Mouse (Mus musculus) megakaryocyte-erythroid progenitor cell, adult 5 weeks (primary cell): ENCODE measurements around the gene Clcn1. TPM values are rescaled to one million over a fixed set of nuclear protein-coding genes. Genes with fewer than 3 reads are reported as not detected.

ENCODE experiments used
- polyA plus RNA-seq: library from polyadenylated mRNA; stranded (reverse); fragments of >175 nt; gene quantifications from 2 replicates; pipeline ENCODE4 v1.2.3, GENCODE M21; 2012

Gene Clcn1
- 0.02 and 0.06 TPM in 2 replicates for polyA plus RNA-seq

DNA sequence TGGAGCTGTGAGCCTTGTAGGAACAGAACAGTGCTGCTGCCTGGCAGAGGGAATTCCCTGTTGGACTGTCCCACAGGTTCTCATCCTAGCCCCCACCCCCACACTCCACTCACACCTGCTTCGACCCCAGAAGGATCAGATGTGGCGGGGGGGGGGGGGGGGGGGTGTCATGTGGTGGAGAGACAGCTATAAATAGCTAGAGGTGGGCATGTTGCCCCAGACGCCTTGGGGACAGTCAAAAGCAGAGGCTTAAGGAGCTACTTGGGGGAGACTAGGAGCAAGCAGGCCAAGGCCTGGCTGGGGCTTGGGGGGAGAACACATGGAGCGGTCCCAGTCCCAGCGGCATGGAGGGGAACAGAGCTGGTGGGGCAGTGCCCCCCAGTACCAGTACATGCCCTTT is at the start of gene Clcn1:
Clcn1 (plus strand) TSS at position 238 of the 400 bp plus-strand sequence.

DNA sequence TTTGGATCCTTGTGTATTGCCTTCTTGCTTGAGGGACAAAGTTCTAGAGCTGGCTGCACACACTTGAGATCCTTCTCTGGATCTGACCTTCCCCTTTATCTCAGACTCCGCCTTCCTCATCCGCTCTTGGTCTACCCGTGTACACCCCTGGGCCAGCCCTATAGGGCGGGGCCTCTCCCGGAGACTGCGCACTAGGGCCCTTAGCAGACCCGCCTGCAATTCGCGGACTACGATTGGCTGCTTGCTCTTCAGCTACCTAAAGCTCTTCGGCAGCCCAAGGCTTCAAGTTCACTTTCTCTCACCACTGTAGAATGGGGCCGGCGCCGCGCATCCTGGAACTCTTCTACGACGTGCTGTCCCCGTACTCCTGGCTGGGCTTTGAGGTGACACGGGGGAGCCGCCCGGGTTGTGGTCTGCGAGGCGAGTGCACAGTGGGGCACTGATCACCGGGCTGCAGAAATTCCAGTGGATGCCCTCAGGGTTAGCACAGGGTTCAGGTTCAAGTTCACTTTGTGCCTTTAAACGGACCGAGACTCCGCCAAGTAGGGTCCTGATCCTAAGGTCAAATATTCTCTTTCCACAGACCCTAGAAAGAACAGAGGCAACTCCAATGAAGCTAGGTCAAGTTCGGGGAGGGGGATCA is 40.7 kb upstream of the Clcn1 start, which contains the start of gene Gstk1:
Gstk1 (plus strand) TSS at position 225 of the 643 bp plus-strand sequence.

DNA sequence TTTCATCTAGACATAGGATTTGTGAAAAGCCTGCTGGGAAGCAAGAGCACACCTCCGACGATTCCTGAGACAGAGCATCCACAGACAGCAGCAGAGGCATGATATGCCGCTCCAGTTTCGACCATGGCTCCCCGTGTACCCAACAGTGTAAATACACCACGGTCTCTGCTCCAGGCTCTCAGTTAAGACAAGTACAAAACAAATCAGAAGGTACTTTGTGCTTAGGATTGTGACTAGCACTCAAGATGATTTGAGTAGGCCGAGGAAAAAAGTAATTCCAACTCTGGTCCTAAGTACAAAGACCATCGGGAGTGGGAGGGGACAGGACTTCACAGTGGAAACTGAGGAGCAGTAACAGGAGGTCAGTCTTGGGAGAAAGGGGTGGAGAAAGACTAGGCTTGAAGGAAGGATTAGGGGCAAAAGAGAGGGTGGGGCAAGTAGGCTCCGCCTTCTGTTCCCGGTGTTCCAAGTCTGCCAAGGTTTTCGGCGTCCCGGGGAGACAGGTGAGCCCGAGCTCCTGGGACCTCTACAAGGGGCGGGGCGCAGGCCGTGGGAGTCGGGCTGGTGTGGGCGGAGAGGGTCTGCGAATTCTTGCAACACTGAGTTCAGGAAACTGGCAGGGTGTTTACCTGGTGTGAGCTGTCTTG is 24.8 kb upstream of the Clcn1 start, which contains the start of gene Tmem139:
Tmem139 (plus strand) TSS at position 447 of the 647 bp plus-strand sequence.

GRCm38 (mm10) chr6:42264626-42265312 is 21.7 kb upstream of the Clcn1 start, which contains the start of gene Casp2:
Casp2 (plus strand) TSS chr6:42264985.

DNA sequence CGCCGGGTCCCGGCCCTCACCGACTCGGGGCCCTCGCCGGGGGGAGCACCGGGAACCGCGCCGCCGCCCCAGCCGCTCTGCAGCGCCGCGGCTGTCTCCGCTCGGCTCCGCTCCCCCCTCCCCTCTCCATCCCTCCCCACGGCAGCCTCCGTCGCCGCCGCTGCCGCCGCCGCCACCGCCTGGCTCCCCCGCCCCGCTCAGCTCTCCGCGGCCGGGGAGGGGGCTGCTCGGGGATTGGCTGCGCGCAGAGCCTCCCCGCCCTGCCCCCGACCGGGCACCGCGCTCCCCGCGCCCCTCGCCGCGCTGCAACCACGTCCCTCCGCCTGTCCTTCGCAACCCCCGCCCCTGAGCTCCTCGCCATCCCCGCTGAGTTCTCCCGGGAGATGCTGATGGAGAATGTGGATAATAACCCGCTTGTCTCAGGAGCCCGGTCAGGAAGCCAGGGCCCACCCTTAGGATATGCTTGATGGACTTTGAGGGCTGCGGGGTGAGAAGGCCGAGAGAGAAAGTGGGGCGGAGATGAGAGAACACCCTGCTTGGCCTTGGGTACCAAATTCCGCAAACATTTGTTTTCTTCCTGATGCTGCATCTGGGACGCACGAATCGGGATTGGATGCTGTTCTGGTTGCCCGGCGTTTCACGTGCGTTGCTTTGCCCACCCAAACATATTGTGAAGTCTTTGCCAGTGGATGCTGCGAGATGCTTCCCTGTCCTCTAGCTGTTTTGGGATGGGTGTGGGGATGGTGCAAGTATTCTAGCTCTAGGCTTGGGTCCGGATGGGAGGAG is 38.2 kb downstream of the Clcn1 start, which contains the start of gene Fam131b:
Fam131b (minus strand) TSS at position 162 of the 786 bp plus-strand sequence.

DNA sequence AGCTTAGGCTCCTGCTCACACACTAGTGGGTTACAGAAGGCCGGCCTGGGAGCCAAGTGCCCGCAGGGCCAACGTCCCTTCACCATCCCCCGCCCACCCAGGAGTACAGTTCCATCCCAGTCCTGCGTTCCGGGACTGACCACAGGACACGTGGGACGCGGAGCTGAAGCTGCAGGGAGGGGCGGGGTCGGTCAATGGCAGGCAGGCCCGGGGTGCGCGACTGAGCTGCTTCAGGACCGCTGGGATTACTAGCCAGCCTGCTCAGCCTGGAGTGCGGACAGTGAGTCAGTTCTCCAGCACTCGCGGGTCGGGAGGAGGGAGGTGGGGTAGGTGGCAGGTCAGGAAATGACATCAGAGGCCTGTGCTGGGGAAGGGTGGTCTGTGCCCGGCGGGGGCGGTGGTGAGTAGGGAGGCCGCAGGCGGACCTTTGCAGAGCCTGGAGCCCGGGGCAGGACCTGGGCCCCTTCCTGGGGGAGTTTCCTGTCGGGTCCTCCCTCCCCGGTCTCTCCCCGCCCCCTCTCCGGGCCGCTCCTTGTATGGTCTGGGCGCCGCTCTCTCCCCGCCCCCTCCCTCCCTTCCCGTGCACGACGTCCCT is 63.0 kb downstream of the Clcn1 start, which contains the start of gene Zyx:
Zyx (plus strand) TSS at position 205 of the 595 bp plus-strand sequence.

Other genes starting within 250 kb of the Clcn1 start
- not detected in 2 replicates for gene Sva, start 248.3 kb upstream of the Clcn1 start, polyA plus RNA-seq
- gene Tas2r139, start 145.7 kb upstream of the Clcn1 start, polyA plus RNA-seq = not detected in 2 replicates
- not detected in 2 replicates for gene Tas2r144, start 71.4 kb upstream of the Clcn1 start, polyA plus RNA-seq
- 0.81 and 1.2 TPM in 2 replicates for gene Gstk1, start 40.8 kb upstream of the Clcn1 start, polyA plus RNA-seq
- gene Tmem139, start 24.7 kb upstream of the Clcn1 start, polyA plus RNA-seq = not detected in 2 replicates
- 7.7 and 9.5 TPM in 2 replicates for gene Casp2, start 21.7 kb upstream of the Clcn1 start, polyA plus RNA-seq
- gene Fam131b, start 38.0 kb downstream of the Clcn1 start, polyA plus RNA-seq = 0.05 TPM in 1 of 2 replicates, not detected in the other
- 1,535 and 1,622 TPM in 2 replicates for gene Zyx, start 62.9 kb downstream of the Clcn1 start, polyA plus RNA-seq
- gene Epha1, start 86.6 kb downstream of the Clcn1 start, polyA plus RNA-seq = 0.11 and 0.14 TPM in 2 replicates
- gene Tas2r143, start 113.6 kb downstream of the Clcn1 start, polyA plus RNA-seq = not detected in 2 replicates
- not detected in 2 replicates for gene Tas2r135, start 118.7 kb downstream of the Clcn1 start, polyA plus RNA-seq
- gene Tas2r126, start 147.8 kb downstream of the Clcn1 start, polyA plus RNA-seq = 0.08 TPM in 1 of 2 replicates, not detected in the other
- not detected in 2 replicates for gene Olfr458, start 178.5 kb downstream of the Clcn1 start, polyA plus RNA-seq
- not detected in 2 replicates for gene Olfr457, start 189.7 kb downstream of the Clcn1 start, polyA plus RNA-seq
- gene Olfr456, start 200.5 kb downstream of the Clcn1 start, polyA plus RNA-seq = not detected in 2 replicates